9 mouse cellular contexts compared by ENCODE assay signal in the genomic region with DNA sequence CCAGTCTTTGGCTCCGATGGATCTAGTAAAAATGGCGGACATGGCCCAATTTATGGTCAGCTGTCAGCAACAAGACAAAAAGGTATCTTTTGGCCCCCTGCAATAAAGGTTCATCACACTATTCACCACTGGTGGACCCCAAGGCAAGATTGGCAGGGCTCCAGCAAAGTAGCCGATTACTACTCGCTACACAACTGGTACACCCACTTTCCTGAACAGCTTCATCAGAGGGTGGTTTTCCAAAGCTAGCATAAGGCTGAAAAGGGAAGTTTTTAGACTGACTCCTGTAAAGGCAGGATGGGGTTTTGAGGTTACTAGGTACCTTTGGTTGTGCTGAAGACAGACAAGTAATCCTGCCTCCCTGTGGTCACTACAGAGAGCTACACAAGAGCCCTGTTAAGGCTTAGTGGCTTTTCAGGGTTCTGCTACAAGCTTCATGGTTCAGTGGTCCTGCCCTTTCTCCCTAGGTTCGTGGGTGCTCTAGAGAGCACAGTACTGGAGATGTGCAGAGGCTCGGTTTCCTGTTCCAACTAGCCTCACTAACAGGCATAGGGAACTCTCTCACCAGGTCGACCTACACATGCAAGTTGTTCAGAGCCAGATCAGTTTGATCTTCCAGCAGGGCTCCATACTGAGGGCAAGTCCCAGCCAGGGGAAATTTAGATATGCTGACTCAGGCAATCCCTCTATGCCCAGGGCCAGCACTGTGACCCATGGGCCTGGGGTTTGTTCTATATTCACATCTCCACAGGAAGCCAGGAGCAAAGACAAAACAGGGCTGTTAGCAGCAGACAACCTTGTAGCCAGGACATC. TPM values are rescaled to one million over a fixed set of nuclear protein-coding genes. Genes with fewer than 3 reads are reported as not detected.
DNase-seq lines count a peak whose midpoint lies in the region; ATAC-seq and TF ChIP-seq lines count a peak whose summit lies in the region.
"Had no signal": no experiment of that assay in that cellular context is flagged by ENCODE, and none has a peak within 500 bp of the region (broad histone marks: within the 10 kb centered on the region; RNA-seq: fewer than 3 reads in every experiment).

No protein-coding gene starts in this region.

- no peaks in the 10 kb centered on the region for H3K9me3 ChIP-seq in midbrain, embryonic 11.5 days (ENCODE audit: control insufficient read depth, low read length)

- peaks cover 22% of the 10 kb centered on the region for H3K36me3 ChIP-seq in midbrain, embryonic 11.5 days (ENCODE audit: control insufficient read depth, insufficient read depth, low read length)

- H3K4me1 ChIP-seq in midbrain, embryonic 11.5 days (ENCODE audit: control insufficient read depth, insufficient read depth, low read length), result peaks cover 26% of the 10 kb centered on the region

- no peak for ATAC-seq in midbrain, embryonic 11.5 days (ENCODE audit: low FRiP score)

- no peak overlapping the region for H3K4me2 ChIP-seq in midbrain, embryonic 11.5 days

- 77% methylated on average over 7 of the region's 7 CpGs for WGBS in midbrain, embryonic 11.5 days

- DNase-seq in left cerebral cortex, adult 2 months (ENCODE audit: extremely low spot score in 1 of 2, low spot score in 2 of 2), result no peak
- DNase-seq in left cerebral cortex, adult 8-10 months (ENCODE audit: low spot score in 2 of 2), result no peak
- DNase-seq in MN1 (ENCODE audit: low spot score), result peak; percentile 60
- DNase-seq in cerebellum, postnatal 25 days, result peak; percentile 27 to 56
- DNase-seq in kidney, postnatal 4 days, result peak; percentile 44 to 58
- no peak for DNase-seq in urinary bladder, postnatal 10 days (ENCODE audit: low spot score)
- DNase-seq in midbrain, embryonic 11.5 days (ENCODE audit: low spot score, missing footprints), result no peak
- no peak for DNase-seq in ovary, adult 18-20 months (ENCODE audit: low spot score)

- no peaks in the 10 kb centered on the region for H3K27me3 ChIP-seq in midbrain, embryonic 11.5 days (ENCODE audit: control insufficient read depth, insufficient read depth, low read length)

- intact Hi-C loops in left cerebral cortex, adult 2 months (cut with DNase I), result loop anchor here (2.0 kb wide), 1 partner anchor 93 kb away; the partner anchor contains the start of gene Mrpl12

- H3K4me3 ChIP-seq in left cerebral cortex, adult 2 months, result no peak overlapping the region
- H3K4me3 ChIP-seq in midbrain, embryonic 11.5 days (ENCODE audit: low read depth, low read length), result no peak overlapping the region

- no peak overlapping the region for H3K27ac ChIP-seq in left cerebral cortex, adult 2 months
- no peak overlapping the region for H3K27ac ChIP-seq in midbrain, embryonic 11.5 days (ENCODE audit: low read depth, low read length)

- TF ChIP-seq CTCF in left cerebral cortex, adult 2 months (IDR thresholded peaks at IDR 0.05), result peak; percentile 57

- no peak overlapping the region for H3K9ac ChIP-seq in midbrain, embryonic 11.5 days (ENCODE audit: low read length)

RNA-seq across cellular contexts. Expression of gene Arhgdia, which starts 4.0 kb away (rescaled TPM):
- 100 to 1,000 TPM; 290 to 300 TPM for total RNA-seq in left cerebral cortex, adult 2 months (2021)
- 100 to 1,000 TPM; 307 to 323 (median 320) TPM for total RNA-seq in left cerebral cortex, adult 8-10 months (2022)
- polyA plus RNA-seq in midbrain, embryonic 11.5 days (2014; fragmentation: Nextera tagmentation; extraction: Ambion mirVana), result 521 and 583 TPM in 2 replicates

RNA-seq across cellular contexts. Expression of gene P4hb, which starts 4.4 kb away (rescaled TPM):
- 100 to 1,000 TPM; 114 to 120 TPM for total RNA-seq in left cerebral cortex, adult 2 months (2021)
- total RNA-seq in left cerebral cortex, adult 8-10 months (2022), result 100 to 1,000 TPM; 110 to 142 (median 130) TPM
- 492 and 493 TPM in 2 replicates for polyA plus RNA-seq in midbrain, embryonic 11.5 days (2014; fragmentation: Nextera tagmentation; extraction: Ambion mirVana)

RNA-seq across cellular contexts. Expression of gene Alyref, which starts 20.7 kb away (rescaled TPM):
- total RNA-seq in left cerebral cortex, adult 2 months (2021), result 10 to 100 TPM; 56.4 to 64.1 TPM
- 10 to 100 TPM; 47.7 to 64.6 (median 51.9) TPM for total RNA-seq in left cerebral cortex, adult 8-10 months (2022)
- polyA plus RNA-seq in midbrain, embryonic 11.5 days (2014; fragmentation: Nextera tagmentation; extraction: Ambion mirVana), result 820 and 827 TPM in 2 replicates

RNA-seq across cellular contexts. Expression of gene Anapc11, which starts 20.8 kb away (rescaled TPM):
- 10 to 100 TPM; 92.9 to 93.0 TPM for total RNA-seq in left cerebral cortex, adult 2 months (2021)
- total RNA-seq in left cerebral cortex, adult 8-10 months (2022), result 100 to 1,000 TPM in 2 of 4 experiments, 10 to 100 TPM in 2; 98.1 to 101 (median 99.4) TPM
- polyA plus RNA-seq in midbrain, embryonic 11.5 days (2014; fragmentation: Nextera tagmentation; extraction: Ambion mirVana), result 178 and 204 TPM in 2 replicates

RNA-seq across cellular contexts. Expression of gene Ppp1r27, which starts 26.5 kb away (rescaled TPM):
- total RNA-seq in left cerebral cortex, adult 2 months (2021), result not detected
- not detected for total RNA-seq in left cerebral cortex, adult 8-10 months (2022)
- polyA plus RNA-seq in midbrain, embryonic 11.5 days (2014; fragmentation: Nextera tagmentation; extraction: Ambion mirVana), result not detected in 2 replicates
- total RNA-seq: common myeloid progenitor, adult 5-6 weeks had no signal

Comparison
In these comparisons a context has a peak if more than half of its experiments do, and no peak if none do; other contexts are left out.
1. DNase-seq: peak in MN1 (single experiment), cerebellum, postnatal 25 days (2 of 2) and kidney, postnatal 4 days (2 of 2); none in left cerebral cortex, adult 2 months (0 of 2), left cerebral cortex, adult 8-10 months (0 of 2), urinary bladder, postnatal 10 days (single experiment), midbrain, embryonic 11.5 days (single experiment) and ovary, adult 18-20 months (single experiment).